8 mouse cellular contexts compared by ENCODE assay signal in the genomic region with DNA sequence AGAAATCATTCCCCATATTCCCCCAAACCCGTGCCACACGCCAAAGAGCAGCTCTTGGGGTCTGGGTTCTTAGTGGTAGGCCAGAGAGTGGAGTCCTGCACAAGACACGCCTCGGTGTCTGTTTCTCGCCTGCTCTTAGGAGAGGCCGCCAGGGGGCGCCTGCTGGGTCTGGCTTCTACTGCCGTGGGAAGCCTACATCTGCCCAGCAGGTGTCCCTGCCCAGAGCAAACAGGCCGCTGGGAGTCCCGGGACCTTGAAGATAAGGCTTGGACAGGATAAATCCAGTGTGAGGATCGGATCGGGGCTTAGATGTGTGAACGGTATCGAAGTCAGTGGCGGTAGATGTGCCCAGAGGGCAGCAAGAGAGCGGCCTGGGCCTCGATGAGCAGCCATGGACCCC. TPM values are rescaled to one million over a fixed set of nuclear protein-coding genes. Genes with fewer than 3 reads are reported as not detected.
A peak's percentile ranks its signal among the peaks of the same experiment; 100 is the strongest.
DNase-seq lines count a peak whose midpoint lies in the region; ATAC-seq and TF ChIP-seq lines count a peak whose summit lies in the region.

A gene (plus strand): TSS at position 236 of the 400 bp plus-strand sequence.

- no peak within 1 kb of the TSS for H3K9ac ChIP-seq in forebrain, embryonic 12.5 days
- no peak within 1 kb of the TSS for H3K9ac ChIP-seq in lung, embryonic 14.5 days

- no peak for ATAC-seq in forebrain, embryonic 12.5 days (ENCODE audit: low FRiP score)
- ATAC-seq in lung, embryonic 14.5 days (ENCODE audit: insufficient read depth) = peak; percentile 39

- H3K4me1 ChIP-seq in forebrain, embryonic 12.5 days = peaks cover 16% of the 10 kb centered on the region
- H3K4me1 ChIP-seq in lung, embryonic 14.5 days (ENCODE audit: insufficient read depth) = 0 out of 2 replicates have a peak, but pooled peaks cover 12% of the 10 kb centered on the region

- H3K4me3 ChIP-seq in forebrain, embryonic 12.5 days (replicated peaks) = 0 out of 2 replicates have a peak within 1 kb of the TSS, but pooled peaks have one; percentile 2
- no peak within 1 kb of the TSS for H3K4me3 ChIP-seq in layer of hippocampus, adult 2 months
- peak within 1 kb of the TSS; percentile 44 for H3K4me3 ChIP-seq in lung, embryonic 14.5 days (ENCODE audit: low read depth, low read length)

- peak; percentile 83 for DNase-seq in ES-CJ7 (ENCODE audit: low read depth, low spot score)
- DNase-seq in c-Kit-positive CD71-positive TER-119-negative erythroid progenitor cells, embryonic 14.5 days (ENCODE audit: low read depth) = peak; percentile 27
- peak; percentile 70 to 81 for DNase-seq in heart, postnatal 36 days
- peak in 1 of 2 experiments; percentile 63 for DNase-seq in layer of hippocampus, adult 2 months (ENCODE audit: low spot score in 2 of 2)
- peak; percentile 87 for DNase-seq in lung, embryonic 14.5 days
- DNase-seq in retina, adult 2 months (ENCODE audit: low read depth, low spot score) = peak; percentile 66
- peak; percentile 63 to 68 for DNase-seq in thymus, postnatal 36 days

- H3K36me3 ChIP-seq in forebrain, embryonic 12.5 days (replicated peaks) = no peaks in the 10 kb centered on the region
- 0 out of 2 replicates have a peak, but pooled peaks cover 3% of the 10 kb centered on the region for H3K36me3 ChIP-seq in lung, embryonic 14.5 days (ENCODE audit: insufficient read depth)

- 0 out of 2 replicates have a peak within 1 kb of the TSS, but pooled peaks have one; percentile 17 for H3K4me2 ChIP-seq in forebrain, embryonic 12.5 days
- peak within 1 kb of the TSS; percentile 78 for H3K4me2 ChIP-seq in lung, embryonic 14.5 days

- 2% methylated on average over 17 of the region's 17 CpGs for whole genome bisulfite sequencing in forebrain, embryonic 12.5 days
- 2% methylated on average over 17 of the region's 17 CpGs for WGBS in lung, embryonic 14.5 days

- peak; percentile 97 for TF ChIP-seq CTCF in layer of hippocampus, adult 2 months (conservative IDR thresholded peaks at IDR 0.05)
- peak; percentile 95 for TF ChIP-seq CTCF in lung, embryonic 14.5 days (IDR thresholded peaks at IDR 0.05; ENCODE audit: low read depth)

- intact Hi-C loops in heart, postnatal 36 days (cut with DNase I) = no loop called here

- H3K27ac ChIP-seq in forebrain, embryonic 12.5 days = no peak within 1 kb of the TSS
- H3K27ac ChIP-seq in layer of hippocampus, adult 2 months = peak within 1 kb of the TSS; percentile 51; the same call in 1 of the 2 replicates
- H3K27ac ChIP-seq in lung, embryonic 14.5 days (ENCODE audit: low read depth) = peak within 1 kb of the TSS; percentile 82

- H3K27me3 ChIP-seq in forebrain, embryonic 12.5 days = peaks cover 91% of the 10 kb centered on the region
- H3K27me3 ChIP-seq in lung, embryonic 14.5 days (ENCODE audit: insufficient read depth, low read length) = peaks cover 82% of the 10 kb centered on the region

- H3K9me3 ChIP-seq in forebrain, embryonic 12.5 days = peaks cover 3% of the 10 kb centered on the region
- no peaks in the 10 kb centered on the region for H3K9me3 ChIP-seq in lung, embryonic 14.5 days (ENCODE audit: low read depth, low read length)

RNA-seq across cellular contexts. Expression of the gene that starts here (rescaled TPM):
- 0.08 and 0.09 TPM in 2 replicates for polyA plus RNA-seq in forebrain, embryonic 12.5 days (2016; fragmentation: Nextera tagmentation; extraction: Ambion mirVana)
- not detected for total RNA-seq in heart, postnatal 36 days (2021)
- under 1 TPM; 0.07 to 0.46 TPM for total RNA-seq in layer of hippocampus, adult 2 months (2021)
- polyA plus RNA-seq in lung, embryonic 14.5 days (2014; fragmentation: Nextera tagmentation; extraction: Ambion mirVana) = 4.9 and 5.1 TPM in 2 replicates

Comparison
In these comparisons a context has a peak if more than half of its experiments do, and no peak if none do; other contexts are left out.
1. Peak in DNase-seq in heart, postnatal 36 days; RNA of the gene not detected or under 1 TPM.